Mouse (Mus musculus): Measurements from ENCODE around the gene Mettl26. TPM values are rescaled to one million over a fixed set of nuclear protein-coding genes. Genes with fewer than 3 reads are reported as not detected.

Gene Mettl26
- polyA plus RNA-seq, 1 experiment = 110 TPM

GRCm38 (mm10) chr17:25883268-25883667 lies 8.4 kb downstream of the Mettl26 start:
- TF ChIP-seq CTCF (IDR thresholded peaks at IDR 0.05; ENCODE audit: borderline replicate concordance, insufficient read depth, low read depth, low read length) = no peak
- DNase-seq = no peak
- Histone ChIP-seq H3K4me3 (replicated peaks; ENCODE audit: insufficient read depth, low read depth, low read length) (no peak overlapping the region), H3K4me1 (ENCODE audit: control insufficient read depth, insufficient read depth, low read length) (peaks cover 16% of the 10 kb centered on the region), H3K27ac (ENCODE audit: insufficient read depth, low read length) (no peak overlapping the region), H3K27me3 (ENCODE audit: control insufficient read depth, insufficient read depth, low read length) (no peaks in the 10 kb centered on the region)
- 68% methylated on average over 8 of the region's 8 CpGs for WGBS

DNA sequence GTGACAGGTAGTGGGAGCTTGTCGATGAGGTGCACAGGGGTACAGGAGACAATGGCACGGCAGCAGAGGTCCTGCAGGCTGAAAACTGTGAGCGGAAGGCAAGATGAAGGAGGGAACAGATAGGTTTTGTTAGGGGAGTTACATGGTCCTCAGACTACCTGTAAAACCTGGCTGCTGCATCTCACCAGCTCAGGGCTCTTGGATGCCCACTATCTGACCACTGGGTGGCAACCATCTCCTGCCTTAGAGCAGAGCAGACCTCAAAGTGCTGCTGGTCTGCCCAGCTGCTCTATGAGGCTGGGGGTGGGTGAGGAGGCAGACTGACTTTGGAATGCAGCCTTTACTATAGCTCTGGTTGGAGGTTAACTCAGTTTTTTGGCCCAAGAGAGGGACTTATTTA lies 8.9 kb downstream of the Mettl26 start:
- Histone ChIP-seq H3K4me3 (replicated peaks; ENCODE audit: insufficient read depth, low read depth, low read length) (no peak overlapping the region), H3K4me1 (ENCODE audit: control insufficient read depth, insufficient read depth, low read length) (peaks cover 16% of the 10 kb centered on the region), H3K27me3 (ENCODE audit: control insufficient read depth, insufficient read depth, low read length) (no peaks in the 10 kb centered on the region), H3K27ac (ENCODE audit: insufficient read depth, low read length) (no peak overlapping the region)
- no peak for TF ChIP-seq POLR2A (IDR thresholded peaks at IDR 0.05; ENCODE audit: borderline replicate concordance, insufficient read depth, low read length)
- peak; percentile 26; the same call in 1 of the 2 replicates for TF ChIP-seq CTCF (IDR thresholded peaks at IDR 0.05; ENCODE audit: borderline replicate concordance, insufficient read depth, low read depth, low read length)
- WGBS = 92% methylated on average over 3 of the region's 3 CpGs
- no peak for DNase-seq

DNA sequence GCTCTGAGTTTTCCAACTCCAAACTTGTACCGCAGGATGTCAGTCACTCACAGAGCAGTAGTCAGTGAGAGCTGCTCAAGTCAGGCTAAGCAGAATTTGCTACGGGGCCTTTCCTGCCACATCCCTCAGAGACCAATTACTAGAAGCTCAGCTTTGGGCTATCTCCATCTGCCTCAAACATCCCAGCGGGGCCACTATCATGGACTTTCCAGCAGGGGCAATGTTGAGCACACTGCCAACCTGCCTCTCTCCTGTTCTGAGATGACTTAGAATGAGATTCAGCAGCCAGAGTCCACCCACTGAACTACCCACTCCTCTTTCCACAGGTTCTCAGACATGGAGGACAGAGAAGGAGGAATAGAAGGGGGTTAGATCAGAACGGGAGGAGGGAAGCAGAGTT lies 10.8 kb downstream of the Mettl26 start:
- WGBS = 42% methylated on average over 4 of the region's 4 CpGs
- Histone ChIP-seq H3K4me3 (replicated peaks; ENCODE audit: insufficient read depth, low read depth, low read length) (no peak overlapping the region), H3K4me1 (ENCODE audit: control insufficient read depth, insufficient read depth, low read length) (peaks cover 6% of the 10 kb centered on the region), H3K27me3 (ENCODE audit: control insufficient read depth, insufficient read depth, low read length) (no peaks in the 10 kb centered on the region), H3K27ac (ENCODE audit: insufficient read depth, low read length) (no peak overlapping the region)
- no peak for DNase-seq
- TF ChIP-seq CTCF (IDR thresholded peaks at IDR 0.05; ENCODE audit: borderline replicate concordance, insufficient read depth, low read depth, low read length) (peak; percentile 45; the same call in 1 of the 2 replicates), POLR2A (IDR thresholded peaks at IDR 0.05; ENCODE audit: borderline replicate concordance, insufficient read depth, low read length) (no peak)

DNA sequence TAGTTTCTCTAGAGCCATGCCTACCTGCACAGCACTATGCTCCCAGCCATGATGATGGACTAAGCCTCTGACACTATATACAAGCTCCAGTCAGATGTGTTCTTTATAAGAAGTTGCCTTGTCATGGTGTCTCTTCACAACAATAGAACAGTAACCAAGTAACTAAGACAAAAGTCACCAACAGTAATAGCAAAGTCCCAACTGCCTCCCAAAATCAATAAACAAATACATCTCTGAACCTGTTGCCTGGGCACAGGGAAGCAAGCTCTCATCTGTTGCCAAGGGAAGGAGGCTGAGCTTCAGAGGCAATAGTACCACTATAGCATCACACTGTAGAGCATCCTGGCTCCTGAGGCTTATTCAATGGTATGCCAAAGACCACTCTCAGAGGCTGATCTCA lies 11.9 kb downstream of the Mettl26 start:
- no peak overlapping the region for H3K4me3 ChIP-seq (replicated peaks; ENCODE audit: insufficient read depth, low read depth, low read length)
- H3K4me1 ChIP-seq (ENCODE audit: control insufficient read depth, insufficient read depth, low read length) = no peaks in the 10 kb centered on the region
- DNase-seq = no peak
- H3K27ac ChIP-seq (ENCODE audit: insufficient read depth, low read length) = no peak overlapping the region
- TF ChIP-seq CTCF (IDR thresholded peaks at IDR 0.05; ENCODE audit: borderline replicate concordance, insufficient read depth, low read depth, low read length) (no peak), POLR2A (IDR thresholded peaks at IDR 0.05; ENCODE audit: borderline replicate concordance, insufficient read depth, low read length) (no peak)
- no peaks in the 10 kb centered on the region for H3K27me3 ChIP-seq (ENCODE audit: control insufficient read depth, insufficient read depth, low read length)

- no peak for TF ChIP-seq CTCF (IDR thresholded peaks at IDR 0.05; ENCODE audit: borderline replicate concordance, insufficient read depth, low read depth, low read length)
- no peak for TF ChIP-seq POLR2A (IDR thresholded peaks at IDR 0.05; ENCODE audit: borderline replicate concordance, insufficient read depth, low read length)
- Histone ChIP-seq H3K4me3 (replicated peaks; ENCODE audit: insufficient read depth, low read depth, low read length) (no peak overlapping the region), H3K4me1 (ENCODE audit: control insufficient read depth, insufficient read depth, low read length) (no peaks in the 10 kb centered on the region), H3K27me3 (ENCODE audit: control insufficient read depth, insufficient read depth, low read length) (no peaks in the 10 kb centered on the region), H3K27ac (ENCODE audit: insufficient read depth, low read length) (no peak overlapping the region)
- WGBS = 65% methylated on average over 10 of the region's 10 CpGs
- DNase-seq = no peak
Measured at GRCm38 (mm10) chr17:25887467-25887866, 12.6 kb downstream of the Mettl26 start.

DNA sequence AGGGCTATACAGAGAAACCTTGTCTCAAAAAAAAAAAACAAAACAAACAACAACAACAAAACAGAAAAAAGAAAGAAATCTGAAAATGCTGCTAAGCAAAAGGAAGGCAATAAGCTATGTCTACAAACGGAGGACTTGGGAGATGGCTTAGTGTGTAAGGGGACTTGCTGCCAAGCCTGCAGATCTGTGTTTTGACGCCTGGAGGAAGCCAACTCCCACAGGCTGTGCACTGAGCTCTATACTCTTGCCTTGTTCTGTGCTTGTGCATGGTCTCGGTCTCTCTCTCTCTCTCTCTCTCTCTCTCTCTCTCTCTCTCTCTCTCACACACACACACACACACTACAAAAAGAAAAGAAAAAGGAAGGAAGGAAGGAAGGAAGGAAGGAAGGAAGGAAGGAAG lies 14.0 kb downstream of the Mettl26 start:
- H3K27me3 ChIP-seq (ENCODE audit: control insufficient read depth, insufficient read depth, low read length) = no peaks in the 10 kb centered on the region
- 37% methylated on average over 3 of the region's 3 CpGs for WGBS

GRCm38 (mm10) chr17:25893975-25894617 lies 19.2 kb downstream of the Mettl26 start:
- Histone ChIP-seq H3K4me1 (ENCODE audit: control insufficient read depth, insufficient read depth, low read length) (peaks cover 25% of the 10 kb centered on the region), H3K4me3 (replicated peaks; ENCODE audit: insufficient read depth, low read depth, low read length) (no peak overlapping the region), H3K27me3 (ENCODE audit: control insufficient read depth, insufficient read depth, low read length) (no peaks in the 10 kb centered on the region), H3K27ac (ENCODE audit: insufficient read depth, low read length) (0 out of 2 replicates have a peak overlapping the region, but pooled peaks have one; percentile 14)
- 34% methylated on average over 2 of the region's 2 CpGs for WGBS
- peak; percentile 98 for TF ChIP-seq CTCF (IDR thresholded peaks at IDR 0.05; ENCODE audit: borderline replicate concordance, insufficient read depth, low read depth, low read length)
- TF ChIP-seq POLR2A (IDR thresholded peaks at IDR 0.05; ENCODE audit: borderline replicate concordance, insufficient read depth, low read length) = no peak
- peak; percentile 82 to 83 for DNase-seq

More for the DNA sequence above, 14.0 kb downstream of the Mettl26 start:
- H3K4me1 ChIP-seq (ENCODE audit: control insufficient read depth, insufficient read depth, low read length) = no peaks in the 10 kb centered on the region
- H3K4me3 ChIP-seq (replicated peaks; ENCODE audit: insufficient read depth, low read depth, low read length) = no peak overlapping the region
- H3K27ac ChIP-seq (ENCODE audit: insufficient read depth, low read length) = no peak overlapping the region
- no peak for TF ChIP-seq CTCF (IDR thresholded peaks at IDR 0.05; ENCODE audit: borderline replicate concordance, insufficient read depth, low read depth, low read length)
- no peak for TF ChIP-seq POLR2A (IDR thresholded peaks at IDR 0.05; ENCODE audit: borderline replicate concordance, insufficient read depth, low read length)
- DNase-seq = no peak

GRCm38 (mm10) chr17:25895415-25895814 lies 20.5 kb downstream of the Mettl26 start:
- WGBS = 22% methylated on average over 2 of the region's 2 CpGs
- peak overlapping the region; percentile 41 for H3K27ac ChIP-seq (ENCODE audit: insufficient read depth, low read length)
- no peak for DNase-seq
- H3K27me3 ChIP-seq (ENCODE audit: control insufficient read depth, insufficient read depth, low read length) = no peaks in the 10 kb centered on the region
- peaks cover 25% of the 10 kb centered on the region for H3K4me1 ChIP-seq (ENCODE audit: control insufficient read depth, insufficient read depth, low read length)
- no peak for TF ChIP-seq CTCF (IDR thresholded peaks at IDR 0.05; ENCODE audit: borderline replicate concordance, insufficient read depth, low read depth, low read length)
- no peak for TF ChIP-seq POLR2A (IDR thresholded peaks at IDR 0.05; ENCODE audit: borderline replicate concordance, insufficient read depth, low read length)
- no peak overlapping the region for H3K4me3 ChIP-seq (replicated peaks; ENCODE audit: insufficient read depth, low read depth, low read length)

Measured in cerebellum, adult 2 months (tissue).